Mouse (Mus musculus): ENCODE results near the gene 6430531B16Rik.

Gene 6430531B16Rik

GRCm38 (mm10) chr7:139978278-139978892 lies at the start of gene 6430531B16Rik:
TSS of gene 6430531B16Rik (minus strand) at chr7:139978755.
- DNase-seq (ENCODE audit: low spot score in 2 of 2), result peak; percentile 63 to 75

DNA sequence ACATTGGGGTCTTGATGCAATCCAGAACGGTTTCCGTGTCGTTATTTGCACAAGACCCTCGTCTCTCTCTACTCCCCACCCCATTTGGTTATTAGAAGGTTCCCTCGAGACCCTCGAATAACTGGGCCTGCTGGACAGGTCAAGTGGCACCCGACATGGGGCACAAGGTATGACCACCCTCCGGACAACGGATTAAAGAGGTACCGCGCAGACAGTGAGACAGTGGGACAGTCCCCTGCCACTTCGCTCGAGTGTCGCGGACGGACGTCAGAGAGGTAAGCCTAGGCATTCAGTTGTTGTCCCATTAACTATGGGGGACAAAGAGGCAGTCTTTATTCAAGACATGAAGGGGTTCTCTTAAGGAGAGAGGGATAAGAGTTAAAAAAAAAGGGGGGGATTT lies 32.8 kb upstream of the 6430531B16Rik start:
- no peak for DNase-seq (ENCODE audit: low spot score in 2 of 2)

DNA sequence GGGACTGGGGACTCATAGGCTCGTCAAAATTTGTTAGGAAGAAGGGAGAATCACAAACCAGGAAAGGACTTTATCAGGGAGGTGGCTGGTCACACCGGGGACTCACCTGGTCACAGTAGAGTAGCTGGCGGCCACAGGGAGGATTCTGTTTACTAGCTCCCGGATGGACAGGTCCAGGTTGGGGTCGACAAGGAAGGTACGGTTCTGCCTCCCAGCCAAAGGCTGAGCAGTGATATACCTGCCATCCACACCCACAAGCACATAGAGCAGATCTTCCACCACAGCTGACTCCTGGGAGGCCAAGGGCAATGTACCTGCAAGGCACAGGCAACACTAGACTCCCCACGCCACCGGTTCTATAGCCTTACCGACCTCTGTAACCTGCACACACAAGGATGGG lies 29.2 kb upstream of the 6430531B16Rik start:
- no peak for DNase-seq (ENCODE audit: low spot score in 2 of 2)

DNA sequence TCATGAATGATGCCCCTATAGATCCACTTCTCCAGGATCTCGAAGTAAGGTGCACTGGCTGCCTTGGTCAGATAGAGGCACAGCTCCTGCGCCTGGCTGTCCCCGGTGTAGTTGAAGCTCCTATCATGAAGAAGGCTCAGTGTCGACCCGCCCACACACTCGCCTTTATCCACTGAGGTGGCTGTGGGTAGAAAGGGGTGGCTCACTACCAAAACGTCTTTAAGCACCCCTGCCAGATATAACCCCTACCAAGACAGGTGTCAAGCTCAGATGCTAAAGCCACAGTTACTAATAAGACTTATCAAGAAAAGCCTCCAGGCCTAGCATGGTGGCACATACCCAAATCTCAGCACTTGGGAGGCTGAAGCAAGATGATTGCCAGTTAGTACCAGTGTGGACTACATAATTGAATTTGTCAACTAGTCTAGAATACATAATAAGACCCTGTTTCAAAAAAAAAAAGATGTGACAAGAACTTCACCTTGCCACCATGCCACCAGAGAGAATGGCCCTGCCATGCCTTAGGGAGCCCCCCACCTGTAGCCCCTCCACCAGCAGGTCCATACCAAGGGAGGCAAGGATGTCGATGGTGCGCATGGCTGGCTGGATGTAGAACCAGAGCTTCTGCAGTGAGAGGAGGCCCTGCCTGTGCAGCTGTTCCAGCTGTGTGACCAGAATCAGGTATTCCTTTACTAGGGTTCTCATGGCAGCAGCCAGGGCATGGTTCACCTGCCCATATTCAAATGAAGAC lies 28.5 kb upstream of the 6430531B16Rik start:
- DNase-seq (ENCODE audit: low spot score in 2 of 2), result no peak

- DNase-seq (ENCODE audit: low spot score in 2 of 2), result no peak
These were observed 26.1 kb upstream of the 6430531B16Rik start for GRCm38 (mm10) chr7:140004666-140005065.

GRCm38 (mm10) chr7:140001086-140001740 lies 22.7 kb upstream of the 6430531B16Rik start:
- no peak for DNase-seq (ENCODE audit: low spot score in 2 of 2)

DNA sequence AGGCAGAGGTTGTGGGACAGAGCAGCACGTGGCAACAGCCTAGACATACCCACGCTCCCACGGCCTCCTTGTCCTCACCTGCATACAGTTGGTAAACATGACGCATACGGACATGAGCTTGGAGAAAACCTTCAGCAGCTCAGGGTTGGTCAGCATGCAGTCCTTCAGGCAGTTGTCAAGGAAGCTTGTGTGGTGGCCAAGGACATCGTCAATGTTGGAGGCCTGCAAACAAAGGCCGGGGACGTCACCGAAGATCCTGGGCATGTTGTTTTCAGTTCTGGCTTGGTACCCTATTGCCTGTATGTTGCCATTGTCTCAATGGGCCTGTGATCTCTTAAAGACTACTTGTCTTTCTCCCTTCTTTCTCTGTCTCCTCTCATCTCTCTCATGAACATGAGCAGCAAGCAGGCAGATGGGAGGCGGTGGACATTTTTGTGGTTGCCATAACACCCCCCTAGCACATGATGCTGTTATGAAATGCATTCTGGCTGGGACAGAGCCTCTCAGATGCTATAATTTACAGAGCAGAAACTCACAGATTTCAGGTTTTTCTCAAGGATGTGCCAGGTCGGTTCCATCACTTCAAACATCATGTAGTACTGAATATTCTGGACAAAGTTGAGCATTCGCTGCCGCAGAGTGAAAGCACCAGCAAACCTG lies 20.3 kb upstream of the 6430531B16Rik start:
- DNase-seq (ENCODE audit: low spot score in 2 of 2), result no peak

GRCm38 (mm10) chr7:139994676-139995075 lies 16.1 kb upstream of the 6430531B16Rik start:
- peak; percentile 35 to 47 for DNase-seq (ENCODE audit: low spot score in 2 of 2)

- no peak for DNase-seq (ENCODE audit: low spot score in 2 of 2)
These were observed 15.6 kb upstream of the 6430531B16Rik start for GRCm38 (mm10) chr7:139994202-139994601.

- no peak for DNase-seq (ENCODE audit: low spot score in 2 of 2)
These were observed 15.0 kb upstream of the 6430531B16Rik start for GRCm38 (mm10) chr7:139993532-139993931.

- no peak for DNase-seq (ENCODE audit: low spot score in 2 of 2)
These were observed 13.9 kb upstream of the 6430531B16Rik start, which contains the start of gene Adam8 for GRCm38 (mm10) chr7:139992406-139992805. TSS of gene Adam8 (minus strand) at chr7:139992562.

GRCm38 (mm10) chr7:139990864-139991394 lies 12.4 kb upstream of the 6430531B16Rik start:
- DNase-seq (ENCODE audit: low spot score in 2 of 2), result no peak

GRCm38 (mm10) chr7:139988272-139988671 lies 9.7 kb upstream of the 6430531B16Rik start:
- DNase-seq (ENCODE audit: low spot score in 2 of 2), result no peak

- no peak for DNase-seq (ENCODE audit: low spot score in 2 of 2)
These were observed 6.0 kb upstream of the 6430531B16Rik start for GRCm38 (mm10) chr7:139984505-139984904.

GRCm38 (mm10) chr7:139982058-139982457 lies 3.5 kb upstream of the 6430531B16Rik start:
- DNase-seq (ENCODE audit: low spot score in 2 of 2), result no peak

- no peak for DNase-seq (ENCODE audit: low spot score in 2 of 2)
These were observed 2.2 kb upstream of the 6430531B16Rik start for GRCm38 (mm10) chr7:139980778-139981177.

DNA sequence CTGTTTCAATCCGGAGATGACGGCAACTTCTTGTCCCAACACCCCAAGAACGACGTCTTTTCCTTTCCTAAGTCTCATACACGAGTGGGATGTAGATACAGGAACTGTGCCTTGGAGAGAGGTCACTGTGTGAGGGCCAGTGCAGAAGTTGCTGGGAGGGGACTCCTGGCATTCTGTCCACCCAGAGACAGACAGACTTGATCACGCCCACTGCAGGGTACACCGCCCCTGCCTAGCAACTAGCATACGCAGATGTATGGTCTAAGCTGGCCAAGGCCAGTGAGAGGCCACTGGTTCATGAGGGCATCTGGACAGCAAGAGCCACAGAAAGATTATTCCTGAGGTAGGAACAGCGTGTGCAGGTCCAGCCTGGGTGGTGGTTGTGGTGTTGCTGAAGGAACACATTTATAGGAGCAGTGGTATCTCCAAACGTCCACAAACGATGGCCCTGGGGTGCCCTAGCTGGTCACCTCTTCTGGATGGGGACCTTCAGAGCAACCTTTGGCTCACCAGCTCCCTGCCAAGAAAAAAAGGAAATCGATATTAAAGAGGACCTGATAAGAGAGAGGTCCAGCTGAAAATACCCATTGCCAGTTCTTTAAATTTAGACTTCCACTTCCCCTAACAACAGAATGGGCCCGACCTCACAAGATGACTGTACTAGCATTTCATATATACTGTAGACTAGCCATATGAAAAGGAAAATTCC lies 610 bp upstream of the 6430531B16Rik start:
- DNase-seq (ENCODE audit: low spot score in 2 of 2), result no peak

GRCm38 (mm10) chr7:139975471-139975870 lies 3.1 kb downstream of the 6430531B16Rik start:
- DNase-seq (ENCODE audit: low spot score in 2 of 2), result no peak

GRCm38 (mm10) chr7:139974307-139974706 lies 4.2 kb downstream of the 6430531B16Rik start:
- DNase-seq (ENCODE audit: low spot score in 2 of 2), result no peak

- DNase-seq (ENCODE audit: low spot score in 2 of 2), result no peak
These were observed 5.6 kb downstream of the 6430531B16Rik start for GRCm38 (mm10) chr7:139972923-139973331.

DNA sequence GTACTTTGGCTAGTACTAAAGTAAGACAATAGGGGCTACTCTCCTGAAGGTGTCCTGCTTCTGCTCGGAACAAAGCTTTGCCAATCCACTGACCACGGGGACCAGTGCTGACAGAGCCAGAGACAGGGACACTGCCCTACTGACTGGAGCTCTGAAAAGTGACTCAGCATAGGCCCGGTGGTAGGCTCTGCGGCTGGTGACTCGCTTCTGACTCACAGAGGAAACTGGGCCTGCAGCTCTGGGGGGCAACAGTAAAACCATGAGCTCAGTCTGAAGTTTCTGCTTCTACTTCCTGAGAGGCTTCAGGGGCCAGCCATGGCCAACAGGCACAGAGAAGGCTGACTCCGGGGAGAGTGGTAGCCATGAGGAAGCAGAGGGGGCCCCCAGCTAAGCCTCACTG lies 7.1 kb downstream of the 6430531B16Rik start:
- no peak for DNase-seq (ENCODE audit: low spot score in 2 of 2)
